Mouse (Mus musculus): ENCODE data around the gene AY074887.

The AY074887 gene

DNA sequence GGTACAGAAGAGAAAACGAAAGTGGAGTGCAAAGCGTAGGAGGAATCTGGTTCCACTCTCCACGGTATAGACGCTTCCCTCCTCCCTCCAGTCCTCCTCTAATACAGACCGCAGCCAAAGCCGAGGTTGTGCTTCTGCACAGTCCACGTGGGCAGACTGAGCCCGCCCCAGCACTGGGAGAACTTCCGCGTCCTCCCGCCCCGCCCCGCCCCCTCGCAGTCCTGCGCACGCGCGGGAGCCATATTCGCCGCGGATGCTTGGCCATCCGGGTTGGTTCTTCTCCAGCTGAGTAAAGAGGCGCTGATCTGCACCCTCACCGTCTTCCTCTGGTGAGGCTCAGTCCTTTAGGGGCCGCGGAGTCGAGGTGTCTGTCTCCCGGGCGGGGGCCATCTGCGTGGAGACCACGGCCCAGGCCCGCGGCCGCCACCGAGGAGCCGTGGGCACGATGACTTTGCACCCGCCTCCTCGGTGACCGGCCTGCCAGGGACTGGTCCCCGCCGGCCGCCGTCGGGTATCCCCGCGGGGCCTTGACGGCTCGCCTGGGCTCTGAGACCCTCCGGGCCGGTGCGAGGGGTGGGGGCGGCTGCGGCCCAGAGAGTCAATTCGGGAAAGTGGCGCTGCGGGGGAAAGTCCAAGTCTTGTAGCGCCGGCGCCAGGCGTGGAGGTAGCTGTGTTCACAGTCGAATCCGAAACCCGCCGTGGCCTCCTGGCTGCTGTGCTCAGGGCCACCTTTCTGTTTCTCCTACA lies at the start of gene AY074887, which contains the start of gene Psma4:
AY074887 (minus strand) TSS at position 424 of the 747 bp plus-strand sequence.
Psma4 (plus strand) TSS at position 216 of the 747 bp plus-strand sequence.
- peak; percentile 91 to 98 for DNase-seq (ENCODE audit: inconsistent age in 2 of 2, low spot score in 1 of 2)

GRCm38 (mm10) chr9:54995645-54996044 lies 44.8 kb upstream of the AY074887 start:
- no peak for DNase-seq (ENCODE audit: inconsistent age in 2 of 2, low spot score in 1 of 2)

- no peak for DNase-seq (ENCODE audit: inconsistent age in 2 of 2, low spot score in 1 of 2)
Measured at GRCm38 (mm10) chr9:54994381-54994780, 43.6 kb upstream of the AY074887 start.

- DNase-seq (ENCODE audit: inconsistent age in 2 of 2, low spot score in 1 of 2), result no peak
Measured at GRCm38 (mm10) chr9:54990362-54990761, 39.6 kb upstream of the AY074887 start.

DNA sequence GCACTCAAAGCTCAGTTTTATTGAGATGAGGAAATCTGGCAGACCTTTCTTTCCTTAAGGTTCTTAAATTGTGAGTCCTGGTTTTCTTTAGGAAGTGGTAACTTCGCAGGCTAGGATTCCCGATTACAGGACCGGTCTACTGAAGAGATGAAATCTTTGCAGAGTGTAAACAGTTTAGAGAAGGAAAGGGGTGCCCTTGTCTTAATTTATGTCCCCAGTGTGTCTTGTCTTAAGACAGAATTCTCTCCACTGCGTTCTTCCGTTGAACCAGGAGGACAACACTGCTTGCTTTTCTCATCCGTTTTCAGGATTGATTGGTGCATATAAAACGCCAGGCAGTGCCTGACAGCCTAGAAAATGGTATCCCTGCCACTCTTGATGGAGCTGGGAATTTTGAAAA lies 31.6 kb upstream of the AY074887 start:
- DNase-seq (ENCODE audit: inconsistent age in 2 of 2, low spot score in 1 of 2), result no peak

DNA sequence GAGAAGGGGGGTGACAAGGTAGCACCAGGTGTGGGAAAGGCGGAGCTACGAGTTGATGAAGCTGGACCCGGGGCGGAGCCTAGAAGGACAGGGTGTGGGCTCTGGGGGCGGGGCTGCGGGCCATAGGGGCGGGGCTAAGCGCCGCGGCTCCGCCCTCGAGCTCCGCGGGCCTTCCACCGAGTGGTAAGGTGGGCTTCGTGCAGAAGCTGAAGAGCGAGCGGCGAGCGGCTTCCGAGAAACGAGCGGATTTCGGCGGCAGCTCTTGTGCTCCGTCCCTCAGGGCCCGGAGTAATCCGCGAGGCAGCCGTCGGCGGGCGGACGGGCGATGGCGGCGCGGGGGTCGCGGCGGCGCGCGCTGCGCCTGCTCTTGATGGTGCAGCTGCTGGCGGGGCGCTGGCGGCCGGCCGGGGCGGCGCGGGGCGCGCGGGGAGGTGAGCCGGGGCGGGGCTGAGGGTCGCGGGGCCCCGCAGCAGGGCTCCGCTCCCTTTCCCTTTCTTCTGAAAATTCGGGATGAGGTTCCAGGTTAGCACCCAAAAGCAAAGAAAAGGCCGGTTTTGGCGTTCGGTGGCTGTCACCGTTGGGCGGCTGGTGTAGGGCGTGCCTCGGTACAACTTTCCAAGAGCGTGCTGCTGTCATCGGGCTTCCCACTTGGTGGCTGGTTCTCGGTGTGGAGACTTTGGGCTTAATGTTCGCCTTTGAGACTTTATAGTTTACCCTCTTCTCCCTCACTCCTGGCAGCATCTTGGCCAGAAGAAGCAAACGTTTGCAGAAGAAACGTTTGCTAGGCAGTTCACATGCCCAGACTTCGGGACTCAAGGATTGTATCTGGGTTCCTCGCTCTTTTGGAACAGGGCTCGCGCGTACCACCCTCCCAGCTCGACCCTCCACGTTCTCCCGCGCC lies 30.7 kb upstream of the AY074887 start:
- peak; percentile 9 to 54 for DNase-seq (ENCODE audit: inconsistent age in 2 of 2, low spot score in 1 of 2)

- DNase-seq (ENCODE audit: inconsistent age in 2 of 2, low spot score in 1 of 2), result no peak
Measured at GRCm38 (mm10) chr9:54980674-54981073, 29.9 kb upstream of the AY074887 start, which contains the start of gene Chrna5. TSS of gene Chrna5 (plus strand) at chr9:54980880.

DNA sequence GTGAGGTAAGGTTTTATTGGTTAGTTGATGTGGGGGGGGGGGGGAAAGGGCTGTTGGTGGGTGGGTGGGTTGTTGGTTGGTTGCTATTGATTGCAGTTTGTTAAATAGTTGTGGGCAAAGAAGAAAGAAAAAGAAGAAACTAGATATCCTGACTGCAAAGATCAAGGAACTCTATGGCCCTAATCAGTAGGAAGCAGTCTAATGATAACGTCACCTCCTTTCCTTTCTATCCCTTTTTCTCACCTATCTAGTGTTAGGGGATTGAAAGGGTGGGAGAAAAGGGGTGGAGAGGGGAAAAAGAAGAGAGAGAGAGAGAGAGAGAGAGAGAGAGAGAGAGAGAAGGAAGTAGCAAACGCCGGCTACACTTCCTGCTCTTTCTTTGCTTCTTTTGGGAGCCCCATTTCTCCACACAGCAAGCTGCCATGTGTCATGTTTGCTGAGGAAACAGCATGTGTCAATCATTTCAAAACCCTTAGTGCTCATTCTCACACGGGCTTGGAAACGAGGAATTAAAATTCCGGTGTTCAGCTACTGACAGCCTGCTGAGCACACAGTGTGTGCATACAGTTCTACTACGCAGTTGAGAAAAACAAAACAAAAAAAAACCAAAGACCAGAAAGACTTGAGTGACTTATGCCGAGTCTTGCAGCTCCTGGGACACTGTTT lies 19.3 kb upstream of the AY074887 start:
- no peak for DNase-seq (ENCODE audit: inconsistent age in 2 of 2, low spot score in 1 of 2)

- DNase-seq (ENCODE audit: inconsistent age in 2 of 2, low spot score in 1 of 2), result no peak
Measured at GRCm38 (mm10) chr9:54963669-54964068, 12.9 kb upstream of the AY074887 start.

DNA sequence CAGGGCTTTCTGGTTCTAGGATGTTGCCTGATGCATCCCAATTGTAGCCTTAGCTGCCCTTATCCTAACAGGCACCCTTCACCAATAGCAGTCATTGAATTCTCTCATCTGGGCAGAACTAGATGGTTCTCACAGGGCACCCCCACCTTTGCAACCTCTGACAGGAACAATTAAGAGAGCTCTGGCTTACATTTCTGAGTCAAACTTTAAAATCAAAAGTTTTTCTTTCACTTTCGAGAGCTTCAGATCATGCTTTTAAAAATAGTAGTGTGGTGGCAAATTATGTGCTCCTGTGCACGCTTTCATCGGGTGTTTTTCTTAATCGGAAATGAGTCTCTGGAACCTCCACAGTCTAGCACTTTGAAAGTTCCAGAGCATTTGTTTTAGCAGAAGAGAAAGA lies 10.3 kb upstream of the AY074887 start:
- DNase-seq (ENCODE audit: inconsistent age in 2 of 2, low spot score in 1 of 2), result no peak

DNA sequence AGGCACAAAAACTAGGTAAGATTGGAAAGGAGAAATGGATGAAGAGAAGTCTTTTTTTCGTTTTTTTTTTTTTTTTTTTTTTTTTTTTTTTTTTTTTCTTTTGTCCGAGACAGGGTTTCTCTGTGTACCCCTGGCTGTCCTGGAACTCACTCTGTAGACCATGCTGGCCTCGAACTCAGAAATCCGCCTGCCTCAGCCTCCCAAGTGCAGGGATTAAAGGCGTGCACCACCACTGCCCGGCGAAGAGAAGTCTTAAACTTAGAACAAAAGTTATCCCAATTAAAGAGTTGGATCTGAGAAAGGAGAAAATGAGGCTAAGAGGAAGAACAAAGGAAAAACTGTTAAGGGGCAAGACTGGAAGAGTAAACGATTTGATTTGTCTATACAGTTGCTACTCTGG lies 636 bp downstream of the AY074887 start:
- DNase-seq (ENCODE audit: inconsistent age in 2 of 2, low spot score in 1 of 2), result peak in 1 of 2 experiments; percentile 9

GRCm38 (mm10) chr9:54949465-54949864 lies 1.3 kb downstream of the AY074887 start:
- no peak for DNase-seq (ENCODE audit: inconsistent age in 2 of 2, low spot score in 1 of 2)

DNA sequence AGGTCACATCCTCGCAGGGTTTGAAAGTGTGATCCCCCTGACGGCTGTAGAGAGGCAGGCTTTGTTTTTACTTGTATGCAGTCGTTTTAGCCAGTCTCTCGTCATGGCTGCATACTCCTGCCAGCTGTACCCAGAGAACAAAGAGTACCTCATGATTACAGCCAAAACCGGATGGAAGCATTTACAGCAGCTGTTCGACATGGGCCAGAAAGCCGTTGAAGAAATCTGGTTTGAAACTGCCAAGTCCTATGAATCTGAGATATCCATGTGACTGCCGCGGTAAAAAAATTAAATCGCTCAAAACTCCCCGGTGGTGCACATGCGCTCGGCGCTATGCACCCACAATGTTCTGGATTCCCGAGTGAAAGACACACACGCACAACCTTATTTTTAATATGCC lies 4.5 kb downstream of the AY074887 start:
- no peak for DNase-seq (ENCODE audit: inconsistent age in 2 of 2, low spot score in 1 of 2)

GRCm38 (mm10) chr9:54944467-54944866 lies 6.3 kb downstream of the AY074887 start:
- peak in 1 of 2 experiments; percentile 36 for DNase-seq (ENCODE audit: inconsistent age in 2 of 2, low spot score in 1 of 2)

DNA sequence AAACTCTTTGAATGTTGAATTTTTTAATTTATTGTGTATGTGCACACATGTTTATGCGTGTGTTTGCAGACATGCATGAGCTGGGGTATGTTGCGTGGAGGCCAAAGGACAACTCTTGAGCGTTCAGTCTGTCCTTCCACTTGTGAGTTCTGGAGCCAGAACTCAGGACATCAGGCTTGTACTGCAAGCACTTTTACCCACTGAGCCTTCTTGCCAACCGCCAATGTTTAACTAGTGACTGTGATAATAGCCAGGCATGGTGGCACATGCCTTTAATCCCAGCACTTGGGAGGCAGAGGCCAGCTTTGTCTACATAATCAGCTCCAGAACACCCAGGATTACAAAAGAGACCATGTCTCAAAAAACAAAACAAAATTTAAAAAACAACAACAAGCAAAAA lies 8.7 kb downstream of the AY074887 start:
- no peak for DNase-seq (ENCODE audit: inconsistent age in 2 of 2, low spot score in 1 of 2)

DNA sequence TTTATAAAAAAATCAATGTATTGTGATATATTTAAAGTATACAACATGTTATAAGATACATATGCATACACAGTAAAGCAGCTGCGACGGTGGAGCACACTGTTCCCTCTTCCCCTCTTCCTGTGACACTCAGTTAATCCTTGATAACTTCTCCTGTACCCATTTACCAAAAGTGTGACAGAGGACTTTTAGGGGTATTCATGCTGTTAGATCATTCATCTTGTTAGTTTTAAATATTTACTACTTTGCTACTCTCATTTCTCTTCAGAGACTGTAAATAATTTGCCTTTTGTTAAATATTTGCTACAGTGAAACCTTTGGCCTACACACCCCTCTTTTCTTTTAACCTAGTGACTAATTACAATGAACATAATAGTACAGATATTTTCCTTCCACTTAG lies 18.4 kb downstream of the AY074887 start:
- no peak for DNase-seq (ENCODE audit: inconsistent age in 2 of 2, low spot score in 1 of 2)

GRCm38 (mm10) chr9:54931765-54932164 lies 19.0 kb downstream of the AY074887 start:
- DNase-seq (ENCODE audit: inconsistent age in 2 of 2, low spot score in 1 of 2), result no peak

DNA sequence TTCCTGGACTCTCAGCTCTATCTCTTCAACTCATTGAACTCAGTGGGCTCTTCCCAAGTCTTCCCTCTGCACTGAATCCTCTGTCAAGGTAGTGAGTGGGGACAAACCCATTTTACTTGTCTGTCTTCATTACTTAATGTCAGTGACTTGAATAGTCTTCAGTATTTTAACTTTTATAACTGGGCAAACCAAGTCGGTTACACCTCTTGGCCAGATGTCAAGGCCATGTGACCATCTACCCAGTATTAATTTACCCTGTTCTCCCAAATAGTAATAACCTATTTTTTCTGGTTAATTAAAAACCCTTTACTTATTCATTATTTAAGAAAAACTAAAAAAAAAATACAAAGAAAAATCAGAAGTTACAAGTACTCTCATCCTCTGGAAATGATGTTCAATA lies 20.1 kb downstream of the AY074887 start:
- DNase-seq (ENCODE audit: inconsistent age in 2 of 2, low spot score in 1 of 2), result no peak

DNA sequence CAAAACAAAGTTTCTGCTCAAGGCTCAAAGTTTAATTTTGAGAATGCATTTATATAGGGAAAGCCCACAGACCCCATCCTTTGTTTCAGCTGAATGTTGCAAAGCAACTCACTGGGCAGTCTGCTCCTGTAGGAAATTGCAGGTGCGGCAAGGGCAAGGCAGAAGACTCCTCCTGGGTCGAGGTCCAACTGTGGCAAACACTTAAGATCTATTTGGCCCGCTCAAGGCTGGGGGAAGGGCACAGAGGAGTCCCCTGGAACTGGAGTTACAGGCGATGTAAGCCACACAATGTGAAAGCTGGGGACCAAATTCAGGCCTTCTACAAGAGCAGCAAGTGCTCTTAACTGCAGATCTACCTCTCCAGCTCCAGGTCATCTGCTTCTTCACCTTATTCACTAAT lies 30.9 kb downstream of the AY074887 start:
- no peak for DNase-seq (ENCODE audit: inconsistent age in 2 of 2, low spot score in 1 of 2)

- no peak for DNase-seq (ENCODE audit: inconsistent age in 2 of 2, low spot score in 1 of 2)
Measured at GRCm38 (mm10) chr9:54918781-54919180, 32.0 kb downstream of the AY074887 start.

GRCm38 (mm10) chr9:54918191-54918590 lies 32.6 kb downstream of the AY074887 start:
- no peak for DNase-seq (ENCODE audit: inconsistent age in 2 of 2, low spot score in 1 of 2)
